Mouse (Mus musculus): ENCODE results near the gene Prc1. TPM values are rescaled to one million over a fixed set of nuclear protein-coding genes. Genes with fewer than 3 reads are reported as not detected.

Gene Prc1
- polyA plus RNA-seq, 1 experiment, result 12.2 TPM

- Histone ChIP-seq H3K4me1 (ENCODE audit: control insufficient read depth, insufficient read depth, insufficient read length) (no peaks in the 10 kb centered on the region), H3K27ac (ENCODE audit: insufficient read depth, low read length) (no peak overlapping the region), H3K27me3 (ENCODE audit: control insufficient read depth, insufficient read depth, low read length) (no peaks in the 10 kb centered on the region), H3K4me3 (ENCODE audit: extremely low read depth, insufficient read depth, insufficient read length) (no peak overlapping the region), H3K36me3 (ENCODE audit: control insufficient read depth, insufficient read depth, low read length) (no peaks in the 10 kb centered on the region)
- WGBS, result 62% methylated on average over 3 of the region's 3 CpGs
- DNase-seq (ENCODE audit: low read depth in 1 of 2, low spot score in 2 of 2), result no peak
- TF ChIP-seq CTCF (IDR thresholded peaks at IDR 0.05; ENCODE audit: extremely low read depth, insufficient read depth, insufficient read length, insufficient replicate concordance) (no peak), POLR2A (IDR thresholded peaks at IDR 0.05; ENCODE audit: low read depth, low read length) (no peak)
Observed at GRCm38 (mm10) chr7:80299568-80299967, 5.3 kb downstream of the Prc1 start.

- H3K27ac ChIP-seq (ENCODE audit: insufficient read depth, low read length), result no peak overlapping the region
- peaks cover 2% of the 10 kb centered on the region for H3K36me3 ChIP-seq (ENCODE audit: control insufficient read depth, insufficient read depth, low read length)
- no peak for DNase-seq (ENCODE audit: low read depth in 1 of 2, low spot score in 2 of 2)
- no peak for TF ChIP-seq CTCF (IDR thresholded peaks at IDR 0.05; ENCODE audit: extremely low read depth, insufficient read depth, insufficient read length, insufficient replicate concordance)
- TF ChIP-seq POLR2A (IDR thresholded peaks at IDR 0.05; ENCODE audit: low read depth, low read length), result no peak
- H3K4me1 ChIP-seq (ENCODE audit: control insufficient read depth, insufficient read depth, insufficient read length), result no peaks in the 10 kb centered on the region
- H3K27me3 ChIP-seq (ENCODE audit: control insufficient read depth, insufficient read depth, low read length), result no peaks in the 10 kb centered on the region
- no peak overlapping the region for H3K4me3 ChIP-seq (ENCODE audit: extremely low read depth, insufficient read depth, insufficient read length)
- 94% methylated on average over 2 of the region's 2 CpGs for WGBS
Observed at GRCm38 (mm10) chr7:80301522-80301921, 7.3 kb downstream of the Prc1 start.

DNA sequence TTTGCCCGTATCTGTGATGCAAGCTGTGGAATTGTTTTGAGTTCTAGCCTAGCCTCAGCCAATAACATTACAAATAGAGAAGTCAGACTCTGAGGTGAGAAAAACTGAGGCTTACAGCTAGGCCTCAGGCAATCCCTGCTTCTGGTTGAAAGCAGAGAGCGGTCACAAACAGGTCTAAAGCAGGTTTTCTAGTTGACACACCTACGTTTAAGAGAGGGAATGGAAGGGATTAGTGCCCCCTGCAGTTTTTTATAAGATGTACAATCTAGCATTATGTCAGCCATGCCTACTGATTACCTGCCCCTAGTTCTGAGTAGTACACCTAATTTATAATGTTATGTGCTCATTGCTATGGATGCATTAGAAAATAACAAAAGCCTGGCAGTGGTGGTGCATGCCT is 13.5 kb downstream of the Prc1 start:
- 82% methylated on average over 3 of the region's 3 CpGs for WGBS
- no peak for TF ChIP-seq POLR2A (IDR thresholded peaks at IDR 0.05; ENCODE audit: low read depth, low read length)
- H3K4me3 ChIP-seq (ENCODE audit: extremely low read depth, insufficient read depth, insufficient read length), result no peak overlapping the region
- H3K27ac ChIP-seq (ENCODE audit: insufficient read depth, low read length), result no peak overlapping the region
- peaks cover 4% of the 10 kb centered on the region for H3K36me3 ChIP-seq (ENCODE audit: control insufficient read depth, insufficient read depth, low read length)
- DNase-seq (ENCODE audit: low read depth in 1 of 2, low spot score in 2 of 2), result no peak
- H3K27me3 ChIP-seq (ENCODE audit: control insufficient read depth, insufficient read depth, low read length), result no peaks in the 10 kb centered on the region
- H3K4me1 ChIP-seq (ENCODE audit: control insufficient read depth, insufficient read depth, insufficient read length), result no peaks in the 10 kb centered on the region

GRCm38 (mm10) chr7:80310771-80311170 is 16.5 kb downstream of the Prc1 start:
- Histone ChIP-seq H3K36me3 (ENCODE audit: control insufficient read depth, insufficient read depth, low read length) (peaks cover 5% of the 10 kb centered on the region), H3K27me3 (ENCODE audit: control insufficient read depth, insufficient read depth, low read length) (no peaks in the 10 kb centered on the region), H3K27ac (ENCODE audit: insufficient read depth, low read length) (no peak overlapping the region), H3K4me3 (ENCODE audit: extremely low read depth, insufficient read depth, insufficient read length) (no peak overlapping the region), H3K4me1 (ENCODE audit: control insufficient read depth, insufficient read depth, insufficient read length) (no peaks in the 10 kb centered on the region)
- no peak for TF ChIP-seq CTCF (IDR thresholded peaks at IDR 0.05; ENCODE audit: extremely low read depth, insufficient read depth, insufficient read length, insufficient replicate concordance)
- TF ChIP-seq POLR2A (IDR thresholded peaks at IDR 0.05; ENCODE audit: low read depth, low read length), result no peak
- no peak for DNase-seq (ENCODE audit: low read depth in 1 of 2, low spot score in 2 of 2)
- 94% methylated on average over 7 of the region's 7 CpGs for WGBS

DNA sequence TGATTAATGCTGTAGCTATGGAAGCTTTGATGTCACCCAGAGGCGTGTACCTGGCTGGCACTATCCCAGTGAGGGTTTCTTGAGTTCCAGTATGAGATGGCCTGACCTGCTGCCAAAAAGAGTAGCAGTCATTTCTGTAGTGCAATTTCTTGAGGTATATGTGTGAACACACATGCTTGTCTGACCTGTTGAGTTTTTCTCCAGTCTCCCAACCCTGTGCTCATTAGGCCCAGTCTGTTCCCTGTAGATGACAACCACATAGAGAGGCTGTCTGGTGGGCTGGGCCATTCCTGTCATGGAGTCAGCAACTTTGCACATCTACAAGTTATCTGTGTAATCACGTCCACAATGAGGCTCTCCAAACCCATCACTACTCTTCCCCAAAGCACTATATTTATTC is 21.5 kb downstream of the Prc1 start:
- no peaks in the 10 kb centered on the region for H3K27me3 ChIP-seq (ENCODE audit: control insufficient read depth, insufficient read depth, low read length)
- DNase-seq (ENCODE audit: low read depth in 1 of 2, low spot score in 2 of 2), result no peak
- H3K4me1 ChIP-seq (ENCODE audit: control insufficient read depth, insufficient read depth, insufficient read length), result no peaks in the 10 kb centered on the region
- WGBS, result 84% methylated on average over 2 of the region's 2 CpGs
- no peak overlapping the region for H3K4me3 ChIP-seq (ENCODE audit: extremely low read depth, insufficient read depth, insufficient read length)
- H3K27ac ChIP-seq (ENCODE audit: insufficient read depth, low read length), result no peak overlapping the region
- TF ChIP-seq POLR2A (IDR thresholded peaks at IDR 0.05; ENCODE audit: low read depth, low read length), result no peak
- TF ChIP-seq CTCF (IDR thresholded peaks at IDR 0.05; ENCODE audit: extremely low read depth, insufficient read depth, insufficient read length, insufficient replicate concordance), result no peak
- peaks cover 7% of the 10 kb centered on the region for H3K36me3 ChIP-seq (ENCODE audit: control insufficient read depth, insufficient read depth, low read length)

DNA sequence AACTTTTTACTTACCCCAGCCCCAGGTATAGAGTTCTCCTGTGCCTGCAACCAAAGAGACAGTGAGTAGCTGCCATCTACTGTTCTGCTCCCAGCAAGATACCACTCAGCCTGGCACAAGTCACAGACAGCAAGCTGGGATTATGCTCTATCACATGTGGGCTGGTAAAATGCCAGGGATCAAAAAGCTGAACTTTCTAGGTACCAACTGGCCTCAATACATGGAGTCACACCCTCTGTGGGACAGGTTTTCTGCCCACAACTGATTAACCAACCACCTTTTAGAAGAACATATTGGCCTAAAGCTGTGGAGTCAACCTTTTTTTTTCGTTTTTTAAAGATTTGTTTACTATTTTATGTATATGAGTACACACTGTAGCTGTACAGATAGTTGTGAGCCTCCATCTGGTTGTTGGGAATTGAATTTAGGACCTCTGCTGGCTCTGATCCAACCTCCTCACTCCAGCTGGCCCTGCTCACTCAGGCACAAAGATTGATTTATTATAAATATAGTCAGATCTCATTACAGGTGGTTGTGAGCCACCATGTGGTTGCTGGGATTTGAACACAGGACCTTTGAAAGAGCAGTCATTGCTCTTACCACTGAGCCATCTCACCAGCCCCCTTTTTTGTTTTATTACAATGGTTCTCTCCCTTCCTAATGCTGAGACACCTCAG is 23.3 kb downstream of the Prc1 start:
- H3K27me3 ChIP-seq (ENCODE audit: control insufficient read depth, insufficient read depth, low read length), result no peaks in the 10 kb centered on the region
- no peaks in the 10 kb centered on the region for H3K4me1 ChIP-seq (ENCODE audit: control insufficient read depth, insufficient read depth, insufficient read length)
- TF ChIP-seq CTCF (IDR thresholded peaks at IDR 0.05; ENCODE audit: extremely low read depth, insufficient read depth, insufficient read length, insufficient replicate concordance) (no peak), POLR2A (IDR thresholded peaks at IDR 0.05; ENCODE audit: low read depth, low read length) (no peak)
- no peak overlapping the region for H3K27ac ChIP-seq (ENCODE audit: insufficient read depth, low read length)
- WGBS, result 82% methylated on average over 1 of the region's 1 CpGs
- peaks cover 7% of the 10 kb centered on the region for H3K36me3 ChIP-seq (ENCODE audit: control insufficient read depth, insufficient read depth, low read length)
- no peak overlapping the region for H3K4me3 ChIP-seq (ENCODE audit: extremely low read depth, insufficient read depth, insufficient read length)
- DNase-seq (ENCODE audit: low read depth in 1 of 2, low spot score in 2 of 2), result no peak

DNA sequence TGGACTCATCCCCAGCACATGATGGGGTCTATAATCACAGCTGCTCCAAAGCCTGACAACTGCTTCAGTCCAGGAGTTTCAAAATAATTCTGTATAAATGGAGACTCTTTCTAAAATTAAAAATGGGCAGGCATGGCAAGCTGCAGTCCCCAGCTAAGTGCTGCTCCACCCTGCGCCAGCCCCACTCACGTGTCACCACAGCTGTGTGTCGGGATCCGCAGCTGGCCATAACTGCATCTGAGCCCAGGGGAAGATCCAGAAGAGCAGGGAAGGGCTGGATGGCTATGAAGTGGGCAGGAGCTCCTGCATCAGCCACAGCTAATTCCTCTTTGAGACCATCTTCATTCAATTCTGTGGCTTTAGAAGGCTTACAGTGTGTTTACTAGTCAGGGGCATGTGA is 24.4 kb downstream of the Prc1 start:
- 94% methylated on average over 4 of the region's 4 CpGs for WGBS
- no peak for TF ChIP-seq POLR2A (IDR thresholded peaks at IDR 0.05; ENCODE audit: low read depth, low read length)
- no peak for TF ChIP-seq CTCF (IDR thresholded peaks at IDR 0.05; ENCODE audit: extremely low read depth, insufficient read depth, insufficient read length, insufficient replicate concordance)
- H3K36me3 ChIP-seq (ENCODE audit: control insufficient read depth, insufficient read depth, low read length), result peaks cover 7% of the 10 kb centered on the region
- H3K4me3 ChIP-seq (ENCODE audit: extremely low read depth, insufficient read depth, insufficient read length), result no peak overlapping the region
- DNase-seq (ENCODE audit: low read depth in 1 of 2, low spot score in 2 of 2), result no peak
- no peaks in the 10 kb centered on the region for H3K4me1 ChIP-seq (ENCODE audit: control insufficient read depth, insufficient read depth, insufficient read length)
- no peak overlapping the region for H3K27ac ChIP-seq (ENCODE audit: insufficient read depth, low read length)
- no peaks in the 10 kb centered on the region for H3K27me3 ChIP-seq (ENCODE audit: control insufficient read depth, insufficient read depth, low read length)
